Mouse (Mus musculus) neural tube, embryonic 13.5 days (tissue): ENCODE measurements around the gene Cd22. TPM values are rescaled to one million over a fixed set of nuclear protein-coding genes. Genes with fewer than 3 reads are reported as not detected.
"Not testable (repeated sequence)": the region's sequence is repeated elsewhere in the genome, so short reads cannot be mapped to it uniquely, and the experiment has no call there.

Experiments used
- ATAC-seq: fragments of 200-750 bp; cut with Nextera tagmentation; 2 replicates; pipeline ENCODE4 v1.8.0; 2017; ENCODE audit warnings: low read depth, mild to moderate bottlenecking, moderate TSS enrichment, moderate library complexity
- H3K27ac ChIP-seq: fragments of 300-500 bp; sonication (generic); replicated peaks from 2 replicates; pipeline ENCODE4 v1.5.1; 2015; ENCODE audit warnings: moderate library complexity, mild to moderate bottlenecking, inconsistent platforms
- H3K27me3 ChIP-seq: fragments of 300-500 bp; sonication (generic); 2 replicates; pipeline ENCODE4 v1.6.1; 2015; ENCODE audit warnings: mild to moderate bottlenecking, inconsistent platforms
- H3K36me3 ChIP-seq: fragments of 300-500 bp; sonication (generic); 2 replicates; pipeline ENCODE4 v1.6.1; 2015; ENCODE audit warnings: mild to moderate bottlenecking, inconsistent platforms
- H3K4me1 ChIP-seq: fragments of 300-500 bp; sonication (generic); replicated peaks from 2 replicates; pipeline ENCODE4 v1.6.1; 2015; ENCODE audit warnings: inconsistent platforms
- H3K4me2 ChIP-seq: fragments of 300-500 bp; sonication (generic); 2 replicates; pipeline ENCODE4 v1.6.1; 2015; ENCODE audit warnings: inconsistent platforms, mild to moderate bottlenecking, moderate library complexity
- H3K4me3 ChIP-seq: fragments of 300-500 bp; sonication (generic); 2 replicates; pipeline ENCODE4 v1.5.1; 2015; ENCODE audit warnings: mild to moderate bottlenecking, inconsistent platforms
- H3K9ac ChIP-seq: fragments of 300-500 bp; sonication (generic); 2 replicates; pipeline ENCODE4 v1.6.1; 2015; ENCODE audit warnings: moderate library complexity, mild to moderate bottlenecking, inconsistent platforms
- H3K9me3 ChIP-seq: fragments of 300-500 bp; sonication (generic); 2 replicates; pipeline ENCODE4 v1.6.1; 2016; ENCODE audit warnings: inconsistent platforms
- WGBS: fragments of 180-500 bp; shearing (Covaris S2); methylation state at CpG from one replicate; pipeline ENCODE4 v1.1.7; 2015; 5-methylcytosine and 5-hydroxymethylcytosine counted together
- polyA plus RNA-seq: library from polyadenylated mRNA; unstranded; fragments of >200 nt; fragmentation: Nextera tagmentation; extraction: Ambion mirVana; gene quantifications from 2 replicates; pipeline ENCODE4 v1.2.1, GENCODE M21; 2015

Cd22 gene
- polyA plus RNA-seq, 1 experiment from 2014 or later: 0.43 TPM

DNA sequence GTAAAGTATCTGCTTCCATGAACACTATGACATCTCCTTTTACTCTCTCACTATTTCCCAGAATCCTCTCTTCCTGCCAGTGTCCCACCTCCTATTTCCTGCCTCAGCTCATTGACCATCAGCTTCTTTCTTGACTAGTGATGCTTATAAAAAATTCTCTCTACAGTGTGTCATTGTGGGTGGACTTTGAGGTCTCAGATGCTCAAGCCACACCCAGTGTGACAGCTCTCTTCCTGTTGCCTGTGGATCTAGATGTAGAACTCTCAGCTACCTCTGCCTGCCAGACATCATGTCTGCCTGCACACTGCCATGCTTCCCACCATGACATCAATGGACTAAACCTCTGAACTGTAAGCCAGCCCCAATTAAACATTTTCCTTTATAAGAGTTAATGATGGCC, 42.9 kb downstream of the Cd22 start:
- H3K36me3 ChIP-seq: no peaks in the 10 kb centered on the region
- H3K4me3 ChIP-seq: no peak overlapping the region
- no peaks in the 10 kb centered on the region for H3K27me3 ChIP-seq
- ATAC-seq: no peak
- peaks cover under 1% of the 10 kb centered on the region; the same call in 1 of the 2 replicates for H3K4me1 ChIP-seq
- H3K9ac ChIP-seq: no peak overlapping the region
- H3K4me2 ChIP-seq: no peak overlapping the region
- H3K27ac ChIP-seq: no peak overlapping the region
- no peaks in the 10 kb centered on the region for H3K9me3 ChIP-seq

DNA sequence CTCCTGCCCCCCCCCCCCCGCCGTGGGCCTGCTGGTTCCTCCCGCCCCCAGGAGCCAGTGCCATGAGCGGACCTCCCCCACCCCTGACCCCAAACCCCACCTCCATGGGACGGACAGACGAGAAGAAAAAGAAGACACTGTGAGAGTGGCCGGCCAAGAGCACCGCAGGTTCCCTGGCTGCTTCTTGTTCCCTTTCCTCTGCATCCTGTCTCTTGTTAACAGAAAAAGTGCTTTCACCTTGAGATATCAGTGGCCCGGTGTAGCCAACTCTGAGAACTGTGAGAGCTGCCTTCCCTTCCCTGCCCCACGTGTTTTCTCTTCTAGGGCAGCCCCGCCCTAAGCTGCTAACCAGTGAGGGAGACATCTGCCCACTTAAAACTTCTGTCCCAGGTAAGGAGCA, 47.5 kb downstream of the Cd22 start:
- ATAC-seq, H3K4me3 ChIP-seq, H3K36me3 ChIP-seq, H3K9ac ChIP-seq, H3K27ac ChIP-seq, H3K27me3 ChIP-seq, H3K9me3 ChIP-seq, H3K4me1 ChIP-seq, H3K4me2 ChIP-seq: not testable (repeated sequence)
- 51% methylated on average over 11 of the region's 11 CpGs for WGBS

DNA sequence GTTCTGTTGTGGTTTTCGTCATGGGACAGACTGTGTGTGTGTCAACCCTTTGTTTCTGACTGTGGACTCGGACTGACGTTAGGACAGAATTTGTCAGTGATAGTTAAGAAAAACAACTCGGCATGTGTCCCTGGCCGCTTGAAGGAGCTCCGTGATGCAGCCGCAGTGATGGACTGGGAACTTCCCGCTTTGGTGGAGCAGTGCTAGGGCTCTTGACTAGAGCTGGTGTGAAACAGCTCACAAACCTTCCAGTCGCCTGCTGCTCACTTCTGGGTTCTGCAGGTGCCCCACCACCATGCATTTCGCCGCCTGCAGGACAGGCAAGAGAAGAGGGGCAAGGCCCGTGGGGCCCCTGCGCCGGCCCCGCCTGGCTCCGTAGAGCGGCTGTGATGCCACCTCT, 47.9 kb downstream of the Cd22 start:
- no peak overlapping the region for H3K4me3 ChIP-seq
- no peaks in the 10 kb centered on the region for H3K9me3 ChIP-seq
- WGBS: 81% methylated on average over 17 of the region's 17 CpGs
- no peaks in the 10 kb centered on the region for H3K4me1 ChIP-seq
- H3K4me2 ChIP-seq: no peak overlapping the region
- no peaks in the 10 kb centered on the region for H3K36me3 ChIP-seq
- H3K27ac ChIP-seq: no peak overlapping the region
- no peaks in the 10 kb centered on the region for H3K27me3 ChIP-seq
- H3K9ac ChIP-seq: no peak overlapping the region
- ATAC-seq: no peak

DNA sequence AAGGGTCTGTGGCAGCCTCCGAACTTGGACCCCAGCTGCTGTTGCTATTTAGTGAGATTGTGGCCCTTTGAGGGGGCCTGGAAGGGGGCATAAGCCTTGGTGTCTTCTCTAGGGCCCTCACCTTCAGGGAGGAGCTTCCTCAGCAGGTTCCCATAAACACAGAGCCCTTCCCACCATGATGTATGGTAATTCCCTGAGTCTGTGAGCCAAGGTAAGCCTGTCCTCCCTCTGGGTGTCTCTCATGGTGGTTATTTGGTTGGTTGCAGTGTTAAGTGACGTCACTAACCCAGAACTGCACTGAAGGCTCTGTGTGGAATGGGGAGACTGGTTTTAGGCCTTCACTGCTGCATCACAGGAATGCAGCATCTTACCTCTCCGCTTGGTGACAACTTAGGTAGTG, 50.7 kb downstream of the Cd22 start:
- no peak overlapping the region for H3K27ac ChIP-seq
- no peaks in the 10 kb centered on the region for H3K27me3 ChIP-seq
- no peaks in the 10 kb centered on the region for H3K4me1 ChIP-seq
- H3K4me2 ChIP-seq: no peak overlapping the region
- no peaks in the 10 kb centered on the region for H3K9me3 ChIP-seq
- no peak overlapping the region for H3K4me3 ChIP-seq
- no peak for ATAC-seq
- H3K36me3 ChIP-seq: no peaks in the 10 kb centered on the region
- 74% methylated on average over 3 of the region's 3 CpGs for WGBS
- H3K9ac ChIP-seq: no peak overlapping the region

DNA sequence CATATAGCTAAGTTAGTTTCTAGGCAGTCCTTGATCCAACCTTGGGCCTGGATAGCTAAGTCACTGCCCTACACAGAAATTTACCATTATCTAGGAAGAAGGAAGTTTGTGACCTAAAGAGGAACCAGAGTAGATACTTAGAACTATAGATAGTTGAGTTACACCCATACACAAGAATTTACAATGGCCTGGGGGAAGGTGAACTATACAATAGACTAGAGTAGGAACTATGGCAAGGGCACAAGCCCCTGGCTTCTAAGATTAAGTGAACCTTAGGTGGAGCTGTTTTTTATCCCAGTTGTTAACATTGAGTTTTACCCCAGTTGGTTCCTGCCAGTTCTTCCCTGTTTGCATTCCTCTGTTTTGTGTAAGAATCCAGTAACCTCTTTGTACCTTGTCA, 51.3 kb downstream of the Cd22 start:
- H3K4me1 ChIP-seq, H3K9me3 ChIP-seq, H3K4me2 ChIP-seq, H3K27me3 ChIP-seq, H3K36me3 ChIP-seq, H3K4me3 ChIP-seq, H3K9ac ChIP-seq, H3K27ac ChIP-seq, ATAC-seq: not testable (repeated sequence)

DNA sequence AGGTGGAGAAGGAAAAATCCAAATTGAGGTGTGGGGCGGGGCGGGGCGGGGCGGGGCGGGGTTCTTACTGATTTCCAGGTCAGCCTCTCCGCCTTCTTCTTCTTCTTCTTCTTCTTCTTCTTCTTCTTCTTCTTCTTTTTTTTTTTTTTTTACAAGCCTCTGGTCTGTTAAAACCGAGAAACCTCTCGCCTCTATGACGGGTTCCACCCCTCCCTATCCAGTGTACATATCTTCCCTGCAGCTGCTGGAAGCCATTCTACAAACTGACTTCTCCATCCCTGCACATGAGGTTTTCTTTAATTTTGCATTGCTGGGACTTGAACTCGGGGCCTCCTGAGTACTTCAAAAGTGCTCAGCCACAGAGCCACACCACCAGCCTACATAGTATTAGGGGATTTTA, 53.5 kb downstream of the Cd22 start:
- H3K4me2 ChIP-seq: no peak overlapping the region
- WGBS: 94% methylated on average over 10 of the region's 10 CpGs
- H3K4me1 ChIP-seq: no peaks in the 10 kb centered on the region
- no peaks in the 10 kb centered on the region for H3K9me3 ChIP-seq
- no peaks in the 10 kb centered on the region for H3K36me3 ChIP-seq
- no peak overlapping the region for H3K4me3 ChIP-seq
- no peaks in the 10 kb centered on the region for H3K27me3 ChIP-seq
- H3K9ac ChIP-seq: no peak overlapping the region
- no peak overlapping the region for H3K27ac ChIP-seq
- no peak for ATAC-seq

DNA sequence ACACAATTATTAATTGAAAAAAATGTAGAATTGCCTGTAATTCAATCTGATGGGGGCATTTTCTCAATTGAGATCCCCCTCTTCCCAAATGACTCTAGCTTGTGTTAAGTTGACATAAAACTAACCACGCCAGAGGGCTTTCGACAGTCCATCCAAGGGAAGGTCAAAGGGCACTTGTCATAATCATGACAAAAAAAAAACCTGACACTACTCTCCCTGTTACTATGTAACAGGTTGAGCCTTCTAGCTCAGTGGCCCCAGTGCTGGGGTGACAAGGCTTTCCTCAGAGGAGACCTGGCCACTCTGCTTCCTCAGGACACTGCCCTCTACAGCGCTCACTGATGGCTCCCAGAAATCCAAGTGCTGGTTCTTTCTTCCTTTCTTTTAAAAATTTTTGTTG, 55.8 kb downstream of the Cd22 start:
- WGBS: 91% methylated on average over 3 of the region's 3 CpGs

DNA sequence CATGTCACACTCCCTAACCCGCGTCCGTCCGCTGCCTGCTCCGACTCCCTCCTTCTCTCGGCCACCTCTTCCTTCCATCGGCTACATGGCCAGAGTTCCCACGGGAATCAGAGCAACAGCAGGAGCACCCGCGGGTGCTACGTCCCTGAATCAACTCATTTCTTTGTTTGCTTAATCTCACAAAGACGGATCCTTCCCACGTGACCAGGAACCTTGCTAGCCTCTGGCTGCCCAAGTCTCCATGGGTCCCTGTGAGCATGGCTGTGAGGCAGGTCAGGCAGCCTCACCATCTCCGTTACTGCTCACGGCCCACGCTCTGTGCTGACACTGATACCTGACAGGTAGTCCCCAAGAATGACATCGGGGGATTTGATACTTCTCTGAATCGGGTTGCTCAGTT, 56.5 kb downstream of the Cd22 start, which contains the start of gene Ffar2:
Gene Ffar2 (minus strand): TSS at position 101 of the 400 bp plus-strand sequence.
- Histone ChIP-seq H3K4me2 (no peak within 1 kb of the TSS), H3K36me3 (no peaks in the 10 kb centered on the region), H3K4me3 (no peak within 1 kb of the TSS), H3K27me3 (no peaks in the 10 kb centered on the region), H3K9ac (no peak within 1 kb of the TSS), H3K4me1 (no peaks in the 10 kb centered on the region), H3K27ac (no peak within 1 kb of the TSS), H3K9me3 (no peaks in the 10 kb centered on the region)
- no peak for ATAC-seq
- WGBS: 90% methylated on average over 18 of the region's 18 CpGs

More for the DNA sequence above, 55.8 kb downstream of the Cd22 start:
- H3K27me3 ChIP-seq: no peaks in the 10 kb centered on the region
- H3K4me3 ChIP-seq: no peak overlapping the region
- H3K27ac ChIP-seq: no peak overlapping the region
- H3K36me3 ChIP-seq: no peaks in the 10 kb centered on the region
- no peak overlapping the region for H3K9ac ChIP-seq
- H3K4me1 ChIP-seq: no peaks in the 10 kb centered on the region
- ATAC-seq: no peak
- H3K9me3 ChIP-seq: no peaks in the 10 kb centered on the region
- H3K4me2 ChIP-seq: no peak overlapping the region

DNA sequence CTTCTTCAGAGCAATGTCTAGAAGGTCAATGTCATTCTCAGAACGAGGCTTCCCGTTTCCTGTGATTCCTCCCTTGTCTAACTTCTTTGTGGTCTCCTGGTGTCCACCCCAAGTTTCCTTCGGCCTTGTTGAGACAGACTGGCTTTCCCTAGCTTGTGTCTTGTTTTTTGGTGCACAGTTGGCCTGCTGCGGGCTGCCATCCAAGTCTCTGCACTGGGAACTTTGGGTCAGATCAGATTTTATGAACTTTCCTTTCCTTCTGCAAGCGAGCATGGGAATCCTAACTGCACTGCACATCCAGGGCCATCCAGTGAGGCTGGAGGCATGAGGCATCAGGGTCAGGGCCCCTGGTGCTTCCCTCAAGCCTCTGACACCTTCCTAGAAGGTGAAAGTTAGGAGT, 58.6 kb downstream of the Cd22 start:
- Histone ChIP-seq H3K4me2 (no peak overlapping the region), H3K4me1 (no peaks in the 10 kb centered on the region), H3K36me3 (no peaks in the 10 kb centered on the region), H3K4me3 (no peak overlapping the region), H3K9me3 (no peaks in the 10 kb centered on the region), H3K27ac (no peak overlapping the region), H3K27me3 (no peaks in the 10 kb centered on the region), H3K9ac (no peak overlapping the region)
- WGBS: 76% methylated on average over 5 of the region's 5 CpGs
- ATAC-seq: no peak

DNA sequence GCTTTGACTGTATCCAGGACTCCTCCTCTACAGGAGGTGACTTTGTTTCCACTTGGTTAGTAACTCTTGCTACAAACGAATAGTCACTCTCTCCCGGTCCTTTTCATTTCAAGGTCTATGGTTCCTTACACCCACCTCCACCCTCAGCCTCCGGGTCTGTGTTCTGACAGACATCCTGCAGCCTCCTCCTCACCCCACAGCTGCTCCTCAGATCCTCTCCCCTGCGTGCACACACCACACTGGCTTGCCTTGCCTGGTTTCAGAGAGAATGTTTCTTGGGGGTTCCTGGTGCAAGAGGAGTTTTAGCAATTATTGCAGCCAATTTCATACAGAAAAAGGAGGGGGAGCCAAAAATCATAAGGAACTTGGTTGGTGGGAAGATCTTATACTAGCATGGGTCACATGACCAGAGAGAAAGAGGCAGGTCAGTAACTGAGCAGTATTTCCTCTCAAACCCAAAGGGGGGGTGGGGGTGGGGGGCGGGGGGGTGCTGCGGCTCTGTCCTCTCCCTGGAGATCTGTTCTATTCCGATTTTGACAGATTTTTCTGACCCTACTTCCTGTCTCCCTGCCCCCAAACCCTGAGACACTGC, 59.2 kb downstream of the Cd22 start:
- Histone ChIP-seq H3K27me3 (no peaks in the 10 kb centered on the region), H3K4me2 (no peak overlapping the region), H3K36me3 (no peaks in the 10 kb centered on the region), H3K4me1 (no peaks in the 10 kb centered on the region), H3K4me3 (no peak overlapping the region), H3K9me3 (no peaks in the 10 kb centered on the region), H3K9ac (no peak overlapping the region), H3K27ac (no peak overlapping the region)
- ATAC-seq: no peak
- WGBS: 69% methylated on average over 7 of the region's 7 CpGs

DNA sequence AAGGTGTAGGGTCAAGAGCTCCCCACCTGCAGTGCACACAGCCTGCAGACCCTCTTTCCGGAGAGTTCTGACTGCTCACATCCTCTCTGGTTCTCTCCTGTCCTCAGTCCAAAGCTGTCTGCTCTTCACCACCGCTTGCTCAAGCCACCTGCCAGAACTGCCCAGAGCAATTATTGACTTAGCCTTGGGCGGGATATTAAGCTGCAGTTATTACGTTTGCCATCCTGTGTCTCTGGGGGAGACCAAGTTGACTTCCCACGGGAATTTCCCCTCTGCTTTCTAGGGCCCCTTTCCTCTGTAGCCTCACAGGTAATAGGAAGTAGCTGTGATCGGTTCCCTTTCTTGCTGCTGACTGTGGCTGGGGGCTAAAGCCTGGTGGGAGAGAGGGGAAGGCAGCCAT, 60.0 kb downstream of the Cd22 start:
- H3K9ac ChIP-seq: no peak overlapping the region
- H3K36me3 ChIP-seq: no peaks in the 10 kb centered on the region
- ATAC-seq: no peak
- no peaks in the 10 kb centered on the region for H3K27me3 ChIP-seq
- H3K4me1 ChIP-seq: no peaks in the 10 kb centered on the region
- no peak overlapping the region for H3K27ac ChIP-seq
- H3K4me3 ChIP-seq: no peak overlapping the region
- no peak overlapping the region for H3K4me2 ChIP-seq
- no peaks in the 10 kb centered on the region for H3K9me3 ChIP-seq
- WGBS: 76% methylated on average over 6 of the region's 6 CpGs
